ENCODE assay signal across 10 mouse cellular contexts in the genomic region with DNA sequence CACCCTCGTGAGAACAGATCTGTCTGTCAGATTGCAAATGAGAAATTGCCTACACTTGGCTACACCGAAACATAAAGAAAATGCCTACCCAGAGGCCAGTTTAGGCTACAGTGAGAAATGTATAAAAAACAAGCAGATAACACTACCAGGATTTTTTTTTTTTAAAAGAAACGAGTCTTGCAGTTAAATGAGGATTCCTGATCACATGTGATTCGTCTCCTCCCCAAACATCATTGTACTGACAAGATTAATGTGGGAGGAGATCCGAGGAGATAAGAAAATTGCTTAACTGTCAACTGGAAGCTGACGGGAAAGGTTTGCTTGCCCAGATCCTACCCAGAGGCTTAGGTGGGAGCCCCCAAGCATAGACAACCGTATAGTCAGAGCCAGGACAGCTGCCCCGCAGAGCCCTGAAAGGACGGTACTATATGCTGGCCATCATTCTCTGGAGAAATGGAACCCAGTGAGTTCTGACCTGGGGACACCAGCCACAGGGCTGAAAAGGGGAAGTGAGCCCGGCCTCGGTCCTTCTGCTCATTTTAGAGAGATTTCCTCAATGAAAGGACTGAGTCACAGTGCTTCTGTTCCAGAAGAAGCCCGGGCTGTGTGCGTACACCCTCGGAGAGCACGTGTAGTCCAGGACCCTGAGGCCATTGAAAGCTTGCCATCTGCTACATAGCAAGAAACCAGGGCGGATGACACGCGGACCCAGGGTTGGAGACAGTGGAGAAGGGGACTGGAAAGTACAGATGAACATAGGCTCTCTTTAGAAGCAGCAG.
DNase-seq lines count a peak whose midpoint lies in the region; ATAC-seq and TF ChIP-seq lines count a peak whose summit lies in the region.
"Had no signal": no experiment of that assay in that cellular context is flagged by ENCODE, and none has a peak within 500 bp of the region (broad histone marks: within the 10 kb centered on the region; RNA-seq: fewer than 3 reads in every experiment).

No protein-coding gene starts in this region.

- TF ChIP-seq POLR2A in kidney, adult 2 months (IDR thresholded peaks at IDR 0.05; ENCODE audit: low read depth, low read length): no peak

- H3K4me2 ChIP-seq in lung, embryonic 16.5 days (ENCODE audit: low read depth, low read length): no peak overlapping the region
- no peak overlapping the region for H3K4me2 ChIP-seq in hindbrain, embryonic 14.5 days (replicated peaks)
- H3K4me2 ChIP-seq: stomach, embryonic 15.5 days had no signal

- no peak overlapping the region for H3K4me3 ChIP-seq in lung, embryonic 16.5 days (ENCODE audit: low read length)
- no peak overlapping the region for H3K4me3 ChIP-seq in hindbrain, embryonic 14.5 days (replicated peaks; ENCODE audit: low read length)
- H3K4me3 ChIP-seq in kidney, adult 2 months (ENCODE audit: insufficient read depth, low read depth, low read length): no peak overlapping the region
- H3K4me3 ChIP-seq: heart, embryonic 10.5 days; stomach, embryonic 15.5 days had no signal

- peaks cover 23% of the 10 kb centered on the region for H3K4me1 ChIP-seq in lung, embryonic 16.5 days (replicated peaks; ENCODE audit: control insufficient read depth, insufficient read depth, low read length)
- peaks cover 12% of the 10 kb centered on the region for H3K4me1 ChIP-seq in hindbrain, embryonic 14.5 days (replicated peaks; ENCODE audit: control insufficient read depth, insufficient read depth, low read length)
- H3K4me1 ChIP-seq in kidney, adult 2 months (ENCODE audit: control insufficient read depth, insufficient read depth, low read length): no peaks in the 10 kb centered on the region

- no peak for TF ChIP-seq CTCF in kidney, adult 2 months (conservative IDR thresholded peaks at IDR 0.05; ENCODE audit: insufficient read depth, insufficient read length, low read depth, low read length)

- peaks cover 4% of the 10 kb centered on the region; the same call in 1 of the 2 replicates for H3K9me3 ChIP-seq in lung, embryonic 16.5 days (ENCODE audit: control insufficient read depth, low read length)
- no peaks in the 10 kb centered on the region for H3K9me3 ChIP-seq in hindbrain, embryonic 14.5 days (ENCODE audit: control insufficient read depth, low read length)
- H3K9me3 ChIP-seq: heart, embryonic 10.5 days; stomach, embryonic 15.5 days had no signal

- no peaks in the 10 kb centered on the region for H3K27me3 ChIP-seq in lung, embryonic 16.5 days (ENCODE audit: control insufficient read depth, insufficient read depth, low read depth, low read length)
- no peaks in the 10 kb centered on the region for H3K27me3 ChIP-seq in hindbrain, embryonic 14.5 days (ENCODE audit: control insufficient read depth, insufficient read depth, low read length)
- H3K27me3 ChIP-seq in kidney, adult 2 months (replicated peaks; ENCODE audit: control insufficient read depth, insufficient read depth, low read length): no peaks in the 10 kb centered on the region
- H3K27me3 ChIP-seq: stomach, embryonic 15.5 days had no signal

- H3K36me3 ChIP-seq in lung, embryonic 16.5 days (ENCODE audit: control insufficient read depth, insufficient read depth, low read length): peaks cover 16% of the 10 kb centered on the region
- peaks cover 35% of the 10 kb centered on the region for H3K36me3 ChIP-seq in hindbrain, embryonic 14.5 days (replicated peaks; ENCODE audit: control insufficient read depth, insufficient read depth)
- H3K36me3 ChIP-seq in kidney, adult 2 months (ENCODE audit: control insufficient read depth, insufficient read depth, low read length): no peaks in the 10 kb centered on the region

- ATAC-seq in lung, embryonic 16.5 days (ENCODE audit: low read depth): no peak
- no peak for ATAC-seq in hindbrain, embryonic 14.5 days (ENCODE audit: low FRiP score)

- WGBS in lung, embryonic 16.5 days: 49% methylated on average over 18 of the region's 18 CpGs
- 52% methylated on average over 18 of the region's 18 CpGs for WGBS in hindbrain, embryonic 14.5 days
- WGBS in kidney, adult 2 months: 64% methylated on average over 18 of the region's 18 CpGs

- DNase-seq in lung, postnatal 10 days: no peak
- DNase-seq in brain, adult 2 months (ENCODE audit: low read depth, low spot score): peak; percentile 56
- DNase-seq in hindbrain, embryonic 14.5 days (ENCODE audit: low spot score): no peak
- peak; percentile 8 for DNase-seq in spleen, adult 12 weeks (ENCODE audit: low spot score)
- DNase-seq in kidney, adult 2 months: no peak
- no peak for DNase-seq in embryo, embryonic 10 days (ENCODE audit: low spot score)
- DNase-seq in kidney, adult 9 months: no peak

- H3K27ac ChIP-seq in lung, embryonic 16.5 days (ENCODE audit: low read length): peak overlapping the region; percentile 52
- H3K27ac ChIP-seq in hindbrain, embryonic 14.5 days: peak overlapping the region; percentile 51; the same call in 1 of the 2 replicates
- no peak overlapping the region for H3K27ac ChIP-seq in kidney, adult 2 months (ENCODE audit: insufficient read depth, low read depth, low read length)
- H3K27ac ChIP-seq: heart, embryonic 10.5 days; stomach, embryonic 15.5 days had no signal

- H3K9ac ChIP-seq in lung, embryonic 16.5 days (ENCODE audit: low read length): no peak overlapping the region; the same call in 1 of the 2 replicates
- 0 out of 2 replicates have a peak overlapping the region, but pooled peaks have one; percentile 9 for H3K9ac ChIP-seq in hindbrain, embryonic 14.5 days
- H3K9ac ChIP-seq: stomach, embryonic 15.5 days had no signal

Comparison
In these comparisons a context has a peak if more than half of its experiments do, and no peak if none do; other contexts are left out.
1. DNase-seq: peak in brain, adult 2 months (single experiment) and spleen, adult 12 weeks (single experiment); none in lung, postnatal 10 days (single experiment), hindbrain, embryonic 14.5 days (single experiment), kidney, adult 2 months (single experiment), embryo, embryonic 10 days (single experiment) and kidney, adult 9 months (single experiment).